Mouse (Mus musculus) thymus, postnatal 14 days (tissue): ENCODE measurements around the gene Slc45a2.

Experiments used
- DNase-seq: peaks from one replicate; pipeline ENCODE4 v3.0.0; 2021

Slc45a2 gene

GRCm38 (mm10) chr15:11075726-11076361 lies 75.3 kb downstream of the Slc45a2 start:
- no peak for DNase-seq
